Mouse (Mus musculus) CH12.LX (cell line): ENCODE measurements around the gene Fstl3. TPM values are rescaled to one million over a fixed set of nuclear protein-coding genes. Genes with fewer than 3 reads are reported as not detected.

Source experiments
- DNase-seq: peaks from one replicate; pipeline ENCODE4 v3.0.0-alpha.2; 2013; ENCODE audit errors: extremely low read depth
- H3K27ac ChIP-seq: 2 replicates; pipeline ENCODE4 v1.5.1; 2012; ENCODE audit warnings: low read depth, mild to moderate bottlenecking, control low read depth, moderate library complexity; ENCODE audit not compliant: insufficient read depth
- H3K27me3 ChIP-seq: replicated peaks from 2 replicates; pipeline ENCODE3; 2012; ENCODE audit warnings: inconsistent platforms
- H3K36me3 ChIP-seq, 2 experiments: replicated peaks in 1 of 2; 2 replicates each; pipeline versions ENCODE3 to v1.6.1; 2012; ENCODE audit warnings: inconsistent platforms in 1 of 2, low read length in 1 of 2, mild to moderate bottlenecking in 1 of 2, mixed read lengths in 1 of 2, moderate library complexity in 1 of 2; ENCODE audit not compliant: control insufficient read depth in 1 of 2, insufficient read depth in 1 of 2
- H3K4me1 ChIP-seq, 2 experiments: 2 replicates each; pipeline ENCODE4 v1.6.1; 2012; ENCODE audit warnings: inconsistent platforms in 1 of 2, moderate library complexity in 1 of 2; ENCODE audit not compliant: insufficient read depth in 2 of 2, control insufficient read depth in 1 of 2
- H3K4me2 ChIP-seq: 2 replicates; pipeline ENCODE4 v1.6.1; 2012; ENCODE audit warnings: low read depth, mild to moderate bottlenecking, control low read depth; ENCODE audit not compliant: poor library complexity, insufficient read depth, severe bottlenecking
- H3K4me3 ChIP-seq, 3 experiments: fragments of 150-350 bp in 1 of 3; sonication (generic) in 1 of 3; replicated peaks in 1 of 3; 2 replicates each; pipeline versions ENCODE3 to v1.5.1; 2011 to 2012; ENCODE audit warnings: low read depth in 2 of 3, low read length in 2 of 3, mild to moderate bottlenecking in 2 of 3, moderate library complexity in 2 of 3, control low read depth in 1 of 3, improper control_type of control experiment in 1 of 3, inconsistent platforms in 1 of 3, mixed read lengths in 1 of 3; ENCODE audit not compliant: poor library complexity in 1 of 3
- H3K79me2 ChIP-seq: replicated peaks from 2 replicates; pipeline ENCODE4 v1.6.1; 2012; ENCODE audit warnings: mild to moderate bottlenecking, moderate library complexity; ENCODE audit not compliant: control insufficient read depth, poor library complexity, insufficient read depth, severe bottlenecking; ENCODE audit errors: extremely low read depth
- H3K9ac ChIP-seq: 2 replicates; pipeline ENCODE4 v1.6.1; 2012; ENCODE audit warnings: low read depth, mild to moderate bottlenecking, control low read depth, moderate library complexity; ENCODE audit not compliant: insufficient read depth
- H3K9me3 ChIP-seq: replicated peaks from 2 replicates; pipeline ENCODE3; 2012; ENCODE audit warnings: low read length, inconsistent platforms, mixed read lengths
- BHLHE40 ChIP-seq: IDR thresholded peaks from 2 replicates; pipeline ENCODE4 v1.6.1; 2011; ENCODE audit warnings: mild to moderate bottlenecking, low read depth, low read length, improper control_type of control experiment
- CHD1 ChIP-seq: IDR thresholded peaks from 2 replicates; pipeline ENCODE4 v1.6.1; 2012; ENCODE audit warnings: low read depth, low read length, improper control_type of control experiment, inconsistent platforms
- CHD2 ChIP-seq: IDR thresholded peaks from 2 replicates; pipeline ENCODE4 v1.6.1; 2011; ENCODE audit warnings: low read length, improper control_type of control experiment
- CTCF ChIP-seq, 2 experiments: IDR thresholded peaks in 1 of 2; conservative IDR thresholded peaks in 1 of 2; 2 replicates each; pipeline ENCODE4 v1.5.1; 2011 to 2012; ENCODE audit warnings: low read depth in 2 of 2, low read length in 2 of 2, improper control_type of control experiment in 1 of 2, inconsistent platforms in 1 of 2, mild to moderate bottlenecking in 1 of 2, moderate library complexity in 1 of 2
- E2F4 ChIP-seq: IDR thresholded peaks from 2 replicates; pipeline ENCODE4 v1.6.1; 2011; ENCODE audit warnings: low read depth, low read length, improper control_type of control experiment; ENCODE audit not compliant: insufficient replicate concordance
- ELF1 ChIP-seq: IDR thresholded peaks from 2 replicates; pipeline ENCODE4 v1.6.1; 2014; ENCODE audit warnings: low read depth, mild to moderate bottlenecking, inconsistent platforms, low read length, improper control_type of control experiment
- EP300 ChIP-seq: IDR thresholded peaks from 2 replicates; pipeline ENCODE4 v1.6.1; 2011; ENCODE audit warnings: low read length, improper control_type of control experiment
- ETS1 ChIP-seq: conservative IDR thresholded peaks from 2 replicates; pipeline ENCODE4 v1.6.1; 2012; ENCODE audit warnings: low read depth, mild to moderate bottlenecking, inconsistent platforms, low read length, improper control_type of control experiment, moderate library complexity
- HCFC1 ChIP-seq: IDR thresholded peaks from 2 replicates; pipeline ENCODE4 v1.6.1; 2012; ENCODE audit warnings: low read depth, mild to moderate bottlenecking, inconsistent platforms, low read length, improper control_type of control experiment
- IRF4 ChIP-seq: IDR thresholded peaks from 2 replicates; pipeline ENCODE4 v1.6.1; 2014; ENCODE audit warnings: low read depth, mild to moderate bottlenecking, inconsistent platforms, low read length, improper control_type of control experiment
- JUN ChIP-seq: IDR thresholded peaks from 2 replicates; pipeline ENCODE4 v1.6.1; 2011; ENCODE audit warnings: low read depth, mild to moderate bottlenecking, low read length, improper control_type of control experiment, moderate library complexity; ENCODE audit not compliant: insufficient read depth
- JUND ChIP-seq: conservative IDR thresholded peaks from 2 replicates; pipeline ENCODE4 v1.6.1; 2011; ENCODE audit warnings: low read depth, low read length, improper control_type of control experiment
- KAT2A ChIP-seq: IDR thresholded peaks from 2 replicates; pipeline ENCODE4 v1.6.1; 2012; ENCODE audit warnings: low read length, improper control_type of control experiment, inconsistent platforms; ENCODE audit not compliant: insufficient replicate concordance
- MAX ChIP-seq: IDR thresholded peaks from 2 replicates; pipeline ENCODE4 v1.6.1; 2011; ENCODE audit warnings: low read length, improper control_type of control experiment
- MAZ ChIP-seq: IDR thresholded peaks from 2 replicates; pipeline ENCODE4 v1.6.1; 2012; ENCODE audit warnings: low read depth, mild to moderate bottlenecking, inconsistent platforms, low read length, improper control_type of control experiment, moderate library complexity
- MEF2A ChIP-seq: IDR thresholded peaks from 2 replicates; pipeline ENCODE4 v1.6.1; 2014; ENCODE audit warnings: low read depth, mild to moderate bottlenecking, inconsistent platforms, low read length, improper control_type of control experiment, borderline replicate concordance
- MXI1 ChIP-seq: IDR thresholded peaks from 2 replicates; pipeline ENCODE4 v1.6.1; 2011; ENCODE audit warnings: mild to moderate bottlenecking, low read depth, low read length, improper control_type of control experiment
- MYC ChIP-seq: IDR thresholded peaks from 2 replicates; pipeline ENCODE4 v1.6.1; 2011; ENCODE audit warnings: low read depth, mild to moderate bottlenecking, improper control_type of control experiment, low read length
- POLR2A ChIP-seq: IDR thresholded peaks from 2 replicates; pipeline ENCODE4 v1.6.1; 2011; ENCODE audit warnings: low read depth, mild to moderate bottlenecking, improper control_type of control experiment, low read length
- POLR2AphosphoS2 ChIP-seq: IDR thresholded peaks from 2 replicates; pipeline ENCODE4 v1.6.1; 2011; ENCODE audit warnings: low read depth, low read length, improper control_type of control experiment
- RAD21 ChIP-seq: IDR thresholded peaks from 2 replicates; pipeline ENCODE4 v1.6.1; 2011; ENCODE audit warnings: low read depth, mild to moderate bottlenecking, low read length, improper control_type of control experiment, moderate library complexity
- RCOR1 ChIP-seq: conservative IDR thresholded peaks from 2 replicates; pipeline ENCODE4 v1.6.1; 2012; ENCODE audit warnings: low read depth, mild to moderate bottlenecking, inconsistent platforms, low read length, improper control_type of control experiment
- SIN3A ChIP-seq: IDR thresholded peaks from 2 replicates; pipeline ENCODE4 v1.6.1; 2012; ENCODE audit warnings: low read length, improper control_type of control experiment, inconsistent platforms
- SMC3 ChIP-seq: IDR thresholded peaks from 2 replicates; pipeline ENCODE4 v1.6.1; 2011; ENCODE audit warnings: low read depth, low read length, improper control_type of control experiment
- TCF12 ChIP-seq: IDR thresholded peaks from 2 replicates; pipeline ENCODE4 v1.6.1; 2014; ENCODE audit warnings: low read depth, mild to moderate bottlenecking, inconsistent platforms, low read length, improper control_type of control experiment
- UBTF ChIP-seq: IDR thresholded peaks from 2 replicates; pipeline ENCODE4 v1.6.1; 2012; ENCODE audit warnings: low read depth, mild to moderate bottlenecking, inconsistent platforms, low read length, improper control_type of control experiment, moderate library complexity
- USF1 ChIP-seq: IDR thresholded peaks from 2 replicates; pipeline ENCODE4 v1.6.1; 2014; ENCODE audit warnings: low read depth, mild to moderate bottlenecking, inconsistent platforms, low read length, improper control_type of control experiment
- ZC3H11A ChIP-seq: IDR thresholded peaks from 2 replicates; pipeline ENCODE4 v1.6.1; 2012; ENCODE audit warnings: low read depth, mild to moderate bottlenecking, inconsistent platforms, low read length, improper control_type of control experiment
- ZNF384 ChIP-seq: IDR thresholded peaks from 2 replicates; pipeline ENCODE4 v1.6.1; 2012; ENCODE audit warnings: low read depth, low read length, improper control_type of control experiment, inconsistent platforms
- dilution Hi-C: fragments of 300-500 bp; cut with MboI; formaldehyde crosslinking; loops from 2 replicates; pipeline ENCODE4 v1.14.3; 2020; ENCODE audit warnings: low sequenced_read_pairs; ENCODE audit not compliant: extremely low pct_unique_long_range_greater_than_20kb, extremely low pct_ligation_motif_present
- in situ Hi-C: fragments of 300-500 bp; cut with MboI; formaldehyde crosslinking; loops from 3 replicates; pipeline ENCODE4 v1.14.3; 2019; ENCODE audit warnings: low sequenced_read_pairs, low pct_ligation_motif_present, low pct_unique_long_range_greater_than_20kb, mixed read lengths
- polyA plus RNA-seq: library from polyadenylated mRNA; unstranded; fragments of >175 nt; gene quantifications from 2 replicates; pipeline ENCODE4 v1.2.1, GENCODE M21; 2012; ENCODE audit warnings: low read depth; ENCODE audit not compliant: insufficient read length
- total RNA-seq, 2 experiments: library from RNA; depleted of rRNA; stranded (reverse); fragments of 300-350 nt in 1 of 2; fragments of >200 nt in 1 of 2; gene quantifications; 2 replicates each; pipeline ENCODE4 v1.2.3; 2012 to 2014

Gene Fstl3
- total and polyA plus RNA-seq, 3 experiments: 0.25 TPM; not detected in 2

DNA sequence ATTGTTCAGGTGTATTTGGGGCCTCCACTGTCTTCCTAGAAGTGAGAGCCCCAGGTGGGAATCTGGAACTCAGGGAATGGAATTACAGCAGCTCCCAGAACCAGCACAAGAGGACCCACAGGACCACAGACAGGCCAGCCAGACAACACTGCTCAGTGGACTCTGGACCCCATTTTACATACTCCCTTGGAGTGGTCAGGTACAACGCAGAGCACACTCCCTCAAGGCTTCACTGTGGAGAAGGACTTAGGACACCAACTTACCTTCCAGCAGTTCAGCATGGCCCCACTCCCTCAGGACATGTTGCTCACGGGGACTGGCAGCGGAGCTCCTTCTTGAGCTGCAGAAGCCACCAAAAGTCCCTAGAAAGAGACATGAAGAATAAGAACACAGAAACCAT is 31.7 kb upstream of the Fstl3 start:
- TF ChIP-seq SIN3A: no peak
- no peak for TF ChIP-seq BHLHE40
- TF ChIP-seq POLR2A: no peak
- no peak for TF ChIP-seq RAD21
- TF ChIP-seq IRF4: no peak
- TF ChIP-seq POLR2AphosphoS2: no peak
- no peak for TF ChIP-seq ZC3H11A
- TF ChIP-seq UBTF: no peak
- TF ChIP-seq ELF1: no peak
- no peak for TF ChIP-seq KAT2A
- TF ChIP-seq MXI1: no peak
- no peak for TF ChIP-seq JUN
- TF ChIP-seq HCFC1: no peak
- H3K4me1 ChIP-seq: peaks cover 8 to 34% of the 10 kb centered on the region in 2 experiments
- H3K4me3 ChIP-seq: peak overlapping the region; percentile 69 to 92 (median 69)
- peak overlapping the region; percentile 74 for H3K9ac ChIP-seq
- dilution Hi-C loops (no loop called here), in situ Hi-C loops (no loop called here)
- H3K36me3 ChIP-seq: peaks cover 40 to 47% of the 10 kb centered on the region in 2 experiments
- no peaks in the 10 kb centered on the region for H3K9me3 ChIP-seq
- no peaks in the 10 kb centered on the region for H3K27me3 ChIP-seq
- no peak for DNase-seq
- H3K4me2 ChIP-seq: peak overlapping the region; percentile 91
- H3K27ac ChIP-seq: no peak overlapping the region
- H3K79me2 ChIP-seq: peaks cover 8% of the 10 kb centered on the region

GRCm38 (mm10) chr10:79745898-79746773 is 30.9 kb upstream of the Fstl3 start, which contains the start of gene Polrmt:
TSS of gene Polrmt (minus strand) at chr10:79746581.
- peaks cover 8 to 34% of the 10 kb centered on the region in 2 experiments for H3K4me1 ChIP-seq
- H3K27ac ChIP-seq: no peak within 1 kb of the TSS
- H3K4me2 ChIP-seq: peak within 1 kb of the TSS; percentile 91
- H3K27me3 ChIP-seq: no peaks in the 10 kb centered on the region
- no peaks in the 10 kb centered on the region for H3K9me3 ChIP-seq
- DNase-seq: peak; percentile 98
- peak within 1 kb of the TSS; percentile 74 for H3K9ac ChIP-seq
- in situ Hi-C loops (no loop called here), dilution Hi-C loops (no loop called here)
- peaks cover 32 to 40% of the 10 kb centered on the region in 2 experiments for H3K36me3 ChIP-seq
- peaks cover 8% of the 10 kb centered on the region for H3K79me2 ChIP-seq
- peak within 1 kb of the TSS; percentile 69 to 92 (median 69) for H3K4me3 ChIP-seq
- TF ChIP-seq IRF4 (no peak), MAZ (no peak), UBTF (no peak), MYC (0 out of 2 replicates have a peak, but pooled peaks have one; percentile 49), ETS1 (no peak), MXI1 (peak; percentile 85), EP300 (no peak), CHD2 (no peak), MEF2A (peak; percentile 56), CHD1 (no peak), HCFC1 (peak; percentile 99), JUND (no peak), ZC3H11A (no peak), KAT2A (peak; percentile 97; the same call in 1 of the 2 replicates), SIN3A (no peak), RCOR1 (no peak), CTCF (conservative IDR thresholded peaks at IDR 0.05 in 1 of 2, IDR thresholded peaks at IDR 0.05 in 1 of 2; ENCODE audit: low read depth in 2 of 2, low read length in 2 of 2) (no peak), RAD21 (no peak), ZNF384 (peak; percentile 97), MAX (peak; percentile 53; the same call in 1 of the 2 replicates), BHLHE40 (peak; percentile 25; the same call in 1 of the 2 replicates), JUN (no peak), TCF12 (peak; percentile 74), USF1 (no peak), E2F4 (no peak), POLR2AphosphoS2 (peak; percentile 37; the same call in 1 of the 2 replicates), SMC3 (no peak)
